Mouse (Mus musculus) forebrain, embryonic 13.5 days (tissue): Measurements from ENCODE around the gene Traf5. TPM values are rescaled to one million over a fixed set of nuclear protein-coding genes. Genes with fewer than 3 reads are reported as not detected.

Experiments used
- ATAC-seq: fragments of 200-750 bp; cut with Nextera tagmentation; 2 replicates; pipeline ENCODE4 v1.8.0; 2017
- H3K27ac ChIP-seq: fragments of 300-500 bp; sonication (generic); 2 replicates; pipeline ENCODE4 v1.5.1; 2015; ENCODE audit warnings: inconsistent platforms, mild to moderate bottlenecking, moderate library complexity
- H3K27me3 ChIP-seq: fragments of 300-500 bp; sonication (generic); 2 replicates; pipeline ENCODE4 v1.6.1; 2015; ENCODE audit warnings: mild to moderate bottlenecking, inconsistent platforms
- H3K36me3 ChIP-seq: fragments of 300-500 bp; sonication (generic); 2 replicates; pipeline ENCODE4 v1.6.1; 2015; ENCODE audit warnings: mild to moderate bottlenecking, inconsistent platforms; ENCODE audit not compliant: poor library complexity, severe bottlenecking
- H3K4me1 ChIP-seq: fragments of 300-500 bp; sonication (generic); 2 replicates; pipeline ENCODE4 v1.6.1; 2015; ENCODE audit warnings: inconsistent platforms
- H3K4me2 ChIP-seq: fragments of 300-500 bp; sonication (generic); 2 replicates; pipeline ENCODE4 v1.6.1; 2015; ENCODE audit warnings: inconsistent platforms, mild to moderate bottlenecking, moderate library complexity
- H3K4me3 ChIP-seq: fragments of 300-500 bp; sonication (generic); 2 replicates; pipeline ENCODE4 v1.5.1; 2015; ENCODE audit warnings: mild to moderate bottlenecking, inconsistent platforms
- H3K9ac ChIP-seq: fragments of 300-500 bp; sonication (generic); 2 replicates; pipeline ENCODE4 v1.6.1; 2015; ENCODE audit warnings: mild to moderate bottlenecking, inconsistent platforms
- H3K9me3 ChIP-seq: fragments of 300-500 bp; sonication (generic); replicated peaks from 2 replicates; pipeline ENCODE4 v1.6.1; 2016; ENCODE audit warnings: inconsistent platforms
- WGBS: fragments of 180-500 bp; shearing (Covaris S2); methylation state at CpG from one replicate; pipeline ENCODE4 v1.1.7; 2015; 5-methylcytosine and 5-hydroxymethylcytosine counted together
- polyA plus RNA-seq: library from polyadenylated mRNA; unstranded; fragments of >200 nt; fragmentation: Nextera tagmentation; extraction: Ambion mirVana; gene quantifications from 2 replicates; pipeline ENCODE4 v1.2.1, GENCODE M21; 2015

Traf5 gene
- polyA plus RNA-seq, 1 experiment from 2014 or later, result 2.7 TPM

DNA sequence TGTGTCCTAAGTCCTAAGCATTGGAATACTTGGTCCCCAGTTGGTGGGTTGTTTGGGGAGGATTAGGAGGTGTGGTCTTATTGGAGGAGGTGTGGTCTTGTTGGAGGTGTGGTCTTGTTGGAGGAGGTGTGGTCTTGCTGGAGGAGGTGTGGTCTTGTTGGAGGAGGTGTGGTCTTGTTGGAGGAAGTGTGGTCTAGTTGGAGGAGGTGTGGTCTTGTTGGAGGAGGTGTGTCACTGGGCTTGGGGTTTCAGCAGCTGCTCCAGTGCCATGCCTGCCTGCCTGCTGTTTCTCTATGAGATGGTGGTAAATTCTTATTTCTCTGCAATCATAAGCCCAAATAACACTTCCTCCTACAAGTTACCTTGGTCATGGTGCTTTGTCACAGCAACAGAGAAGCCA, 93.3 kb downstream of the Traf5 start:
- H3K27ac ChIP-seq, result no peak overlapping the region
- H3K36me3 ChIP-seq, result no peaks in the 10 kb centered on the region
- no peak for ATAC-seq
- no peaks in the 10 kb centered on the region for H3K27me3 ChIP-seq
- H3K9ac ChIP-seq, result no peak overlapping the region
- H3K4me1 ChIP-seq, result no peaks in the 10 kb centered on the region
- H3K4me2 ChIP-seq, result no peak overlapping the region
- H3K9me3 ChIP-seq, result no peaks in the 10 kb centered on the region
- no peak overlapping the region for H3K4me3 ChIP-seq

DNA sequence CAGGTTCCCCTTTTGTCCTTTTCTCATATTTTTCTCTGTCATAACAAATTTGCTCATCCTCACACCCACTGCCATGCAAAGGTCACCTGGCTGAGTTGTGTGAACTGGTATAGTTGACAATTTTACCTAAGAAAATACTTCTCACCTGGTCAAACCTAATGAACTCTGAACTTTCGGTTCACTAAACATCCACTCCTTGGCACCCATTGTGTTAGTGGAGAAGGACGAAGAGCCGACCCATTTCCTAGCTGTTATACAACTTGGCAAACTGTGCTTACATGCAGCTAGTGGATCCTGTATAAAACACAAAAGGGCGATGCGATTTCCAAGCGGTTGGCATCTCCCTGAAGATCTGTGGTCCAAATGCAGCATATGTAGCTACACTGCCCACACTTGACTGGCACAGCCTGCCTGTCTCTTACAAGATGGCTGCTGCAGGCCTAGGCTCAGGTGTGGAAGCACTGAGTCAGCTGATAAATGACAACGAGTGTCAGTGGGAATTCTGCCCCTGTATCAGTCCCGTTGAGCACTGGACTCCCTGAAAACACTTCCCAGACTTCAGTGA, 95.7 kb downstream of the Traf5 start:
- Histone ChIP-seq H3K4me1 (no peaks in the 10 kb centered on the region), H3K4me3 (no peak overlapping the region), H3K4me2 (no peak overlapping the region), H3K27me3 (no peaks in the 10 kb centered on the region), H3K36me3 (no peaks in the 10 kb centered on the region), H3K9me3 (no peaks in the 10 kb centered on the region), H3K9ac (no peak overlapping the region), H3K27ac (no peak overlapping the region)
- WGBS, result 91% methylated on average over 8 of the region's 8 CpGs
- no peak for ATAC-seq

DNA sequence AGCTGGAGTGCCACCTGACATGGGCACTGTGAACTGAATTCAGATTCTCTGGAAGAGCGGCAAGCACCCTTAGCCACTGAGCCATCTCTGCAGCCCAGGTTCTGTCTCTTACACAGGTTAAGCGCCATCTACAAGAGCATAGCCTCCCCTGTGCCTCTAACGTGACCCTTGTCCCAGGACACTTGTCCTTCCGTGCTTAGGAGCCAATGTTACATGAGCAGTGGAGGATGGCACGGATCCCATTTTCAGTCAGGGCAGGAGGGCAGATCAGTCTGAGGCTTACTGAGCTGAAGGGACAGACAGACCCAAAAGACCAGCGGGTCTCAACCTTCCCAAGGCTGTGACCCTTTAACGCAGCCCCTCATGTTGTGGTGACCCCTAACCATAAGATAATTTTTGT, 96.4 kb downstream of the Traf5 start:
- Histone ChIP-seq H3K9ac (no peak overlapping the region), H3K9me3 (no peaks in the 10 kb centered on the region), H3K4me1 (no peaks in the 10 kb centered on the region), H3K27me3 (no peaks in the 10 kb centered on the region), H3K36me3 (no peaks in the 10 kb centered on the region), H3K4me3 (no peak overlapping the region), H3K27ac (no peak overlapping the region), H3K4me2 (no peak overlapping the region)
- WGBS, result 90% methylated on average over 7 of the region's 7 CpGs
- no peak for ATAC-seq

DNA sequence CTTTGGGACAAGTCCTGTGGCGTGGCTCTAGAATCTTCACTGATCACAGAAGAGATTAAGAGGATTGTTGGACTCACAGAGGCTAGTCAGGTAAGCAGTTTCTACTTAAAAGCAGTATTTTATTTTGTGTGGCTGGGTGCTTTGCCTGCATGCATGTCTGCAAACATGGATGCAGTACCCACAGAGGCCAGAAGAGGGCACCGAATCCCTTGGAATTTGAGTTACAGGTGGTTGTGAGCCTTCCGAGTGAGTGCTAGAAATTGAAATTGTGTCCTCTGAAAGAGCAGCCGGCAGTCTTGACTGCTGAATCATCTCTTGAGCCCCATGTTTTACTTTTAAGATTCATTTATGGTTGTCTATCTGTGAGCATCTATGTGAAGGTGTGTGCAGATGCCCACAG, 96.9 kb downstream of the Traf5 start:
- WGBS, result 58% methylated on average over 4 of the region's 4 CpGs
- H3K4me3 ChIP-seq, result no peak overlapping the region
- H3K4me1 ChIP-seq, result no peaks in the 10 kb centered on the region
- no peak overlapping the region for H3K9ac ChIP-seq
- H3K9me3 ChIP-seq, result no peaks in the 10 kb centered on the region
- H3K27me3 ChIP-seq, result no peaks in the 10 kb centered on the region
- no peaks in the 10 kb centered on the region for H3K36me3 ChIP-seq
- H3K27ac ChIP-seq, result no peak overlapping the region
- ATAC-seq, result no peak
- H3K4me2 ChIP-seq, result no peak overlapping the region

DNA sequence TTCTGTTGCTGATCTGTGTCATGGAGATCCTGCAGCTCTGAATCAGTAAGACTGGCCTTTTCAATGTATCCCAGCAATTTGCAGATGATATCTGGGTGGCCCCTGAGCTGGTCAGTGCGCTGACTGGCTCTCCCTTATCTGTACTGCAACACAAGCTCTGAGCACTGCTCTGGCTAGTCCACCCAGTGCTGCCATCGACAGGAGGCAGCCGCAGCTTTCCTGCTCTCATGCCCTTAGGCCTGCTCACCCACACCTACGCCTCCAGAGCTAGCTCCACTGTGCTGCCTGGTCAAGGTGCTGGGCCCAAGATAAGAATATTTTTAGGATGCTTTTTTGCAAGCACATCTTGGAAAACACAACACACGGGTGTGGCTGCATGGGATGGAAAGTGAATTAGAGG, 97.9 kb downstream of the Traf5 start:
- no peaks in the 10 kb centered on the region for H3K9me3 ChIP-seq
- ATAC-seq, result no peak
- H3K4me1 ChIP-seq, result peaks cover 2% of the 10 kb centered on the region; the same call in 1 of the 2 replicates
- no peak overlapping the region for H3K4me3 ChIP-seq
- H3K27ac ChIP-seq, result no peak overlapping the region
- H3K27me3 ChIP-seq, result no peaks in the 10 kb centered on the region
- 77% methylated on average over 5 of the region's 5 CpGs for WGBS
- H3K36me3 ChIP-seq, result no peaks in the 10 kb centered on the region
- no peak overlapping the region for H3K9ac ChIP-seq
- no peak overlapping the region for H3K4me2 ChIP-seq

DNA sequence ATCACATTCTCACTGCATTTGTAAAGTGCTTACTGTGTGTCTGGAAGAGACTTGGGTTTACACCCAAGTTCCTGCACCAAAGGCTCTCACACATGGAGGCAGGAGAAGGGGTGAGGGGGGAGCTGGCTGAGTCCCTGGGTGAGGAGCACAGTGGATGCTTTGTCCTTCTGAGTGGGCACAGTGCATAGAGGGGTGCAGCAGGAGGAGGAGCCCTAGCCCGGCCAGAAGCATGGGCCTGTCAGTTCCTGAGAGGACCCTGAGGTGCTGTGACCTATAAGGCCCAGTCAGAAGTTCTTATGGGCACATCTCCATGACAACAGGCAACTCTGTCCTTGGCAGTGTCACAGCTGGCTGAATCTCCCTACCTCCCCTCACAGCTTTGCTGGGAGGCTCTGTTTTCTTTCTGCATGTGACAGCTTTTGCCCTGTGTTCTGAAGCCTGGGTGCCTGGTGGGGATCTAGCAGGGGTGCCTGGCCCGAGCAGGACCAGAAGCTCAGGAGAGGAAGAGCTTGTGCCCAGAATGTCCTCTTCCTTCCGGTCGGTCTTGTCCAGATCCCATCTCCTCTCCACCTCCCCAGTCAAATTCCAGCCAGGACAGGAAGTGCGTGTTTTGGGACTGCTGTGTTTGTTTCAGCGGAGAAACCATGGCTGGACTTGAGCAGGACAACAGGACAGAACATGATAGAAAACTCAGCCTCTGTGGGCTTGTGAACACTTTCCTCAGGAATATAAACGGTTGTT, 100.1 kb downstream of the Traf5 start:
- Histone ChIP-seq H3K4me1 (peaks cover 4% of the 10 kb centered on the region; the same call in 1 of the 2 replicates), H3K4me3 (no peak overlapping the region), H3K9ac (no peak overlapping the region), H3K27ac (no peak overlapping the region), H3K9me3 (no peaks in the 10 kb centered on the region), H3K27me3 (no peaks in the 10 kb centered on the region), H3K36me3 (no peaks in the 10 kb centered on the region), H3K4me2 (no peak overlapping the region)
- WGBS, result 84% methylated on average over 7 of the region's 7 CpGs
- ATAC-seq, result no peak

DNA sequence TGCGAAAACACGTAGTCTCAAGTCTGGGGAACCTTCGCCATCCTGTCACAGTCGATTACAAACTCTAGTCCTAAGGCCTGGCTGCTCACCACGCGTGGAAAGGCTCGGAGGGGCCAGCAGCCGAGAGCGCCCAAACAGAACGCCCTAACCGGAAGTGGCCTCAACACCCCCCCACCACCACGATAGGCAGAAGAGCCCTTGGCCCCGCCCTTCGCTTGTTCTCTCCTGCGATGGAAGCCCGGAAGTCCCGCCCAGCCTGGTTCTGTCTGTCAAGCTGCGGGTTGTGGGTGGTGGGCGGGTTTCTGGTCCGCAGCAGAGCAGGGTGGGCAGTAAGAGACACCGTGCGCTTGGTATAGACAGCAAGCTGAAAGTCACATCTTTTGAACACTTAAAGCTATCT, 102.4 kb downstream of the Traf5 start:
- under 1% methylated on average over 22 of the region's 22 CpGs for WGBS
- Histone ChIP-seq H3K4me2 (peak overlapping the region; percentile 70), H3K36me3 (no peaks in the 10 kb centered on the region), H3K27ac (peak overlapping the region; percentile 52), H3K27me3 (no peaks in the 10 kb centered on the region), H3K9ac (peak overlapping the region; percentile 79), H3K4me1 (peaks cover 4% of the 10 kb centered on the region; the same call in 1 of the 2 replicates), H3K4me3 (peak overlapping the region; percentile 61), H3K9me3 (no peaks in the 10 kb centered on the region)
- ATAC-seq, result peak; percentile 99

DNA sequence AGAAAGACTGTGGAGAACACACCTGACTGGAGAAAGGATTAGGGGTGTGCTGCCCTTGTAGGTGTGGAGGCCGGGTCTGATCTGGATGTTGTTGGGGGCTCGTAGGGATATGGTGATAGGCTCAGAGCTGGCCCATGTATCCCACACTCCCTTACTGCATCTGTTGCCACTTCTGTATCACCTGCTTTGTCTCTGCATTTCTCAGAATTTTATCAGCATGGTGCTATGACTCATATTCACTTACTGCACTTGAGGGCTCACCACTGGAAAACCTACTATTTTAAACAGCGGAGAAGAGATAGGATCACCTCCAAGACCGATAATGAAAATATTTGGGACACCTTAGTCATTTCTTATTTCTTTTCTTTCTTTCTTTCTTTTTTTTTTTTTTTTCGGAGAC, 103.3 kb downstream of the Traf5 start:
- Histone ChIP-seq H3K4me3 (no peak overlapping the region), H3K9me3 (no peaks in the 10 kb centered on the region), H3K27ac (no peak overlapping the region), H3K27me3 (no peaks in the 10 kb centered on the region), H3K4me1 (peaks cover 4% of the 10 kb centered on the region; the same call in 1 of the 2 replicates), H3K9ac (no peak overlapping the region), H3K4me2 (peak overlapping the region; percentile 70), H3K36me3 (no peaks in the 10 kb centered on the region)
- 90% methylated on average over 5 of the region's 5 CpGs for WGBS
- no peak for ATAC-seq

DNA sequence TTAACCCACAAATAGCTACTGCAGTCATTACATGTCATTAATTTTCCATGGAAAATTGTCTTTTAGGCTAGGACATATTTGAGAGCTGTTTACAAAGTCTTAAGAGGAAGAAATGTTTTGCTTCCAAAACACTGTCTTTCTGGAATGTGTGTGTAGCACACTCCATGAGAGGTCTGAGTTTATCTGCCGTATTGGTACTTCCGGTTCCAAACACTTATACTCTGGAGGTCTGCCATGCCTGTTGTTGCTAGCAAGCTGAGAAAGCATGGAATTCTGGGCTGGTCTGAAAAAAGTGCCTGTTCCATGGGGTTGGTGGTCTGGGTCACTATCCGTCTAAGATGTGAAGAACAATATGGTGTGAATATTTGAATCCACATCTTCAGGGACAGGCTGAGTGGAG, 103.7 kb downstream of the Traf5 start:
- Histone ChIP-seq H3K36me3 (no peaks in the 10 kb centered on the region), H3K4me1 (peaks cover 4% of the 10 kb centered on the region; the same call in 1 of the 2 replicates), H3K27me3 (no peaks in the 10 kb centered on the region), H3K4me2 (no peak overlapping the region; the same call in 1 of the 2 replicates), H3K4me3 (no peak overlapping the region), H3K27ac (no peak overlapping the region), H3K9ac (no peak overlapping the region), H3K9me3 (no peaks in the 10 kb centered on the region)
- 93% methylated on average over 3 of the region's 3 CpGs for WGBS
- no peak for ATAC-seq

DNA sequence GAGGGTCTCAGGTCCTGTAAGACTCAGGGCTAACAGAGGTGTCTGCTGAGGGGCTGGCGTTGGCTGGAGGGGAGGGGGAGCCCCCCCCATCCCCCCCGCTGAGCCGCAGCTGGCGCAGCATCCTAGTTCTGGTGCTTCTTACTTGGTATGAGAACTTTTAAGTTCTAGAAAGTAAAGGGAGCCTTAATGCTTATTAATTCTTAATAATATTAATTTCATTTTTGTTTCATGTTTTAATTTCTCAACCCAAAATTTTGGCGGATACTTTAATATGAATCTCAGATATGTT, 104.9 kb downstream of the Traf5 start:
- Histone ChIP-seq H3K4me1 (peaks cover 4% of the 10 kb centered on the region; the same call in 1 of the 2 replicates), H3K9ac (no peak overlapping the region), H3K36me3 (no peaks in the 10 kb centered on the region), H3K4me3 (no peak overlapping the region), H3K27me3 (no peaks in the 10 kb centered on the region), H3K27ac (no peak overlapping the region), H3K4me2 (no peak overlapping the region), H3K9me3 (no peaks in the 10 kb centered on the region)
- WGBS, result 60% methylated on average over 5 of the region's 5 CpGs
- no peak for ATAC-seq

DNA sequence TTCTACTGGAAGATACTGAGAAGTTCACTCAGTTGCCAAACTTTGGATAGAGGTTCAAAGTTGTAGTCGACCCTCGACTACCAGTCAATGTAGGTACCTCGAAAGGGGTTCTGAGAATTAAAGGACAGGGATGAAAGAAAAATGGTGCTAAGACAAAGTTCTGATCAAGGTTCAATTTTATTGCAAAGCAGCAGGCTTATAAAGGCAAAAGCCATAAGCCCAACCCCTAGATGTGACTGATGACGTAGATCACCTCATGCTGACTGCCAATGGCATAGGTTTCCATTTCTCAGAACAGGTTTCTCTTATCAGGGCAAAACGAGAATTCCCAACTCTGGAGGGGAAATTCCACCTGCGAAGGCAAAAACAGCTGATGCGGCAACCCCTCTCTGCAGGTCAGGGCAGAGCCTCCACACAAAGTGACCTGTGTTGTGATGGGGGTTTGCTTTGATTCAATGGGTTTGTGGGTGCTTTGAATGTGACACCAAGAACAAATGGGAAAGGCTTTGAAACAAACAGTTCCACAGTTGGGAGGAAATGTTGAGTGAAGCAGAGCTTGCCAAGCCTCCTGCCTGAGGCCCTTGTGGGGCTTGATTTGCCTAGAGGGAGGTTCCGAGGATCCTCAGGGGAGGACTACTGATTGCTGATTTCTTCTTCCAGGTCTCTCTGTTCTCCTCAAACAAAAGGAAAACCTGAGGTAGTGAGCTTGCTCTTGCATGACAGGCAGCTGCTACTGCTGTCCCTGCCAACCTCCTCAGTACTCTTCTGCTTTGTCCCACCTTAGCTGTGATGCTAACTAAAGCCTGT, 105.5 kb downstream of the Traf5 start:
- H3K27ac ChIP-seq, result no peak overlapping the region
- no peaks in the 10 kb centered on the region for H3K9me3 ChIP-seq
- no peak overlapping the region for H3K9ac ChIP-seq
- H3K27me3 ChIP-seq, result no peaks in the 10 kb centered on the region
- peaks cover 6% of the 10 kb centered on the region for H3K4me1 ChIP-seq
- no peak overlapping the region for H3K4me3 ChIP-seq
- ATAC-seq, result no peak
- H3K4me2 ChIP-seq, result no peak overlapping the region
- WGBS, result 85% methylated on average over 8 of the region's 8 CpGs
- no peaks in the 10 kb centered on the region for H3K36me3 ChIP-seq

DNA sequence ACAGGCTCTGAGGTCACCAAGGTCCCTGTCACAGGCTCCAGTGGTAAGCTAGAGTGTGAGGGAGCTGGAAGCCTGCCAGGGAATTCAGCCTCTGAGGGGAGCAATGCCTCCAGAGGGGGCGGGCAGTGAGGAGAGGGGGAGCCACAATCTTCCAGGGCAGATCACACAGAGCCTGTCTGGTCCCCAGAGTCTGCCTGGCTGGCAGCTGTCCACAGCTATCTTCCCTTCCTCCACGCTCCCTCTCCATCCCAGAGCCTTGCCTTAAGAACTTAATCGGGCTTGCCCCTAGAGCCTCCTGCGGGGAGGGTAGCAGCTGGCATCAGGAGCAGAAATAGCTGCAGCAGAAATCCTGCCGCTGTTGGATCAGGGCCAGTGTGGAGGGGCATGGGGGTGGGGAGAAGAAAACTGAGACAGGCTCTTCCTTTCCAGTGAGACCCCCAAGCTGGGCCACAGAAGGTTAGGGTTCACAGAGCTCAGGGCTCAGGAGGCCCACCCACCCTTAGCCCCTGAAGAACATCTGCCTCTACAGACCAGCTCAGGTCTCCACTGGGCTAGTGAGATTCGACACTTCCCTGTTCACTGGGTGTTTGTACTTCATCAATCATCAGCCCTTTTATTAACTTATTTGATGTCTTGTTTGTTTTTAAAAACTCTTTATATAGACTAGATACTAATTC, 110.8 kb downstream of the Traf5 start:
- Histone ChIP-seq H3K27ac (peak overlapping the region; percentile 52), H3K9ac (no peak overlapping the region; the same call in 1 of the 2 replicates), H3K9me3 (no peaks in the 10 kb centered on the region), H3K4me3 (no peak overlapping the region), H3K4me2 (no peak overlapping the region), H3K36me3 (no peaks in the 10 kb centered on the region), H3K27me3 (no peaks in the 10 kb centered on the region), H3K4me1 (peaks cover 32% of the 10 kb centered on the region)
- 22% methylated on average over 6 of the region's 6 CpGs for WGBS
- ATAC-seq, result peak; percentile 77
